Mouse (Mus musculus) heart, embryonic 15.5 days (tissue): ENCODE results near the gene Zfp664. TPM values are rescaled to one million over a fixed set of nuclear protein-coding genes. Genes with fewer than 3 reads are reported as not detected.
A peak's percentile ranks its signal among the peaks of the same experiment; 100 is the strongest.

Source experiments
- ATAC-seq: fragments of 200-750 bp; cut with Nextera tagmentation; replicated peaks from 2 replicates; pipeline ENCODE4 v1.8.0; 2017; ENCODE audit warnings: low read depth, moderate TSS enrichment; ENCODE audit not compliant: insufficient number of reproducible peaks, insufficient read depth, low FRiP score
- H3K27ac ChIP-seq: fragments of 300-500 bp; sonication (generic); 2 replicates; pipeline ENCODE4 v1.5.1; 2015; ENCODE audit warnings: mild to moderate bottlenecking, inconsistent platforms
- H3K27me3 ChIP-seq: fragments of 300-500 bp; sonication (generic); 2 replicates; pipeline ENCODE4 v1.6.1; 2015; ENCODE audit warnings: inconsistent platforms
- H3K36me3 ChIP-seq: fragments of 300-500 bp; sonication (generic); 2 replicates; pipeline ENCODE4 v1.6.1; 2015; ENCODE audit warnings: mild to moderate bottlenecking, inconsistent platforms
- H3K4me1 ChIP-seq: fragments of 300-500 bp; sonication (generic); replicated peaks from 2 replicates; pipeline ENCODE4 v1.6.1; 2015; ENCODE audit warnings: inconsistent platforms
- H3K4me2 ChIP-seq: fragments of 300-500 bp; sonication (generic); 2 replicates; pipeline ENCODE4 v1.6.1; 2015; ENCODE audit warnings: inconsistent platforms, mild to moderate bottlenecking, moderate library complexity
- H3K4me3 ChIP-seq: fragments of 300-500 bp; sonication (generic); 2 replicates; pipeline ENCODE4 v1.5.1; 2015; ENCODE audit warnings: mild to moderate bottlenecking, inconsistent platforms
- H3K9ac ChIP-seq: fragments of 300-500 bp; sonication (generic); 2 replicates; pipeline ENCODE4 v1.6.1; 2015; ENCODE audit warnings: mild to moderate bottlenecking, inconsistent platforms
- H3K9me3 ChIP-seq: fragments of 300-500 bp; sonication (generic); replicated peaks from 2 replicates; pipeline ENCODE4 v1.6.1; 2016; ENCODE audit warnings: inconsistent platforms
- WGBS: fragments of 180-500 bp; shearing (Covaris S2); methylation state at CpG from one replicate; pipeline ENCODE4 v1.1.7; 2015; ENCODE audit warnings: mixed read lengths; 5-methylcytosine and 5-hydroxymethylcytosine counted together
- polyA plus RNA-seq: library from polyadenylated mRNA; unstranded; fragments of >200 nt; fragmentation: Nextera tagmentation; extraction: Ambion mirVana; gene quantifications from 2 replicates; pipeline ENCODE4 v1.2.1, GENCODE M21; 2015

The Zfp664 gene
- polyA plus RNA-seq, 1 experiment from 2014 or later = 52.2 TPM

DNA sequence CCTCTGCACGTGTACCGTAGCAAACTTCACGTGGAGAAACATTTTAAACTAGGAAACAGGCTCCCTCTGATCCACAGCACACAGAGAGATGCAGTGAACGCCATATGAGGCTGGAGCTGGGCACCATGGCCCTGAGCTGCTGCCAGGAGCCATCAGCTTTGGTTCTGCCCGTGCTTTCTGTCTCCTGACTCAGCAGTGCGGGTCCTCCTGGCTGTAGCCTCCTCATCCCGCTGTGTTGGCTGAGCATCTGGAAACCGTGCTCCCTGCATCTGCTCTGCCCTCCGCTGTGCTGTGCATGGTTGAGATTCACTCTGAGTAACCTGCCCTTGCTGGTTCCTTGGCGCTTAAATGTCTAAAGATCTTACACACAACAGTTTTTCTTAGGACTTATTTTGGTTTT, 39.7 kb downstream of the Zfp664 start:
- no peak overlapping the region for H3K4me2 ChIP-seq
- no peaks in the 10 kb centered on the region for H3K9me3 ChIP-seq
- no peak overlapping the region for H3K27ac ChIP-seq
- no peaks in the 10 kb centered on the region for H3K27me3 ChIP-seq
- no peak for ATAC-seq
- 80% methylated on average over 10 of the region's 10 CpGs for WGBS
- H3K4me3 ChIP-seq = no peak overlapping the region
- no peaks in the 10 kb centered on the region for H3K36me3 ChIP-seq
- H3K9ac ChIP-seq = no peak overlapping the region
- peaks cover 5% of the 10 kb centered on the region for H3K4me1 ChIP-seq

DNA sequence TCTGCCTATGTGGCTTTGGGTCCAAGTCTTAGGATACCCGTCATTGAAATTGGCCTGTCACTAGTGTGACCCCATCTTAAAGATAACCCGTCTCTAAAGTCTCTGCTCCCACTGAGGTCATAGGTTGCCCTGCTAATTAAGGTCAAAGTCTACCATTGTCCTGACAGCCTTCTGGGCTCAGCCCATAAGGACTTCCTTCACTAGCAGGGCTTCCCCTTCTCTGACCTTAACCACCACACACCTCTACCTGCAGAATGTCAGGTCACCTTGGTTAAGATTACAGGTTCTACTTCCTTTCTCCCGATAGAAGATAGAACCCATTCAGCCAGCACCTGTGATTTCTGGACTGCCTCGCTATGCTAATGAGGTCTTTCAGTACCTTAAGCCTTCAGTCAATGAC, 41.4 kb downstream of the Zfp664 start:
- H3K27ac ChIP-seq = no peak overlapping the region
- H3K4me2 ChIP-seq = no peak overlapping the region
- H3K9ac ChIP-seq = no peak overlapping the region
- 80% methylated on average over 4 of the region's 4 CpGs for WGBS
- H3K9me3 ChIP-seq = no peaks in the 10 kb centered on the region
- no peak overlapping the region for H3K4me3 ChIP-seq
- no peaks in the 10 kb centered on the region for H3K27me3 ChIP-seq
- no peaks in the 10 kb centered on the region for H3K36me3 ChIP-seq
- H3K4me1 ChIP-seq = peaks cover 5% of the 10 kb centered on the region
- ATAC-seq = no peak

DNA sequence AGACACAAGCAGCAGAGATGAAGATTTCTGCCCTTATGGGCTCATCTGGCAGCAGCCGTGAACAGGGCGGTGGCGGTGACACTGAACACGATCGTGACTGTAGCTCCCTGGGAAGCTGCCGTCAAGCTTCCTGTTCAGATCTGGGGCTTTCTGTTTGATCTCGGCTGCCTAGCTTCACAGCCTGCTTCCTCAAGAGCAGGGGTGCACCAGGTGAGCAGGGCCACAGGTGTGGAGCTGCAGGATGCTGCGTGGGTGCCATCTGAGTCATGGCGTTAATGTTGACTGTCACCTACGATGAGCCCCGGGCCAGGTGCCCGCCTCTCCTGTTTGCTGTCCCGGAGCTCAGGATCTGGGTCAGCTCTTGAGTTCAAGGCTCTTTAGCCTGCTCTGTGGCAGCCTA, 44.4 kb downstream of the Zfp664 start:
- WGBS = 60% methylated on average over 13 of the region's 13 CpGs
- H3K9ac ChIP-seq = no peak overlapping the region
- H3K36me3 ChIP-seq = no peaks in the 10 kb centered on the region

DNA sequence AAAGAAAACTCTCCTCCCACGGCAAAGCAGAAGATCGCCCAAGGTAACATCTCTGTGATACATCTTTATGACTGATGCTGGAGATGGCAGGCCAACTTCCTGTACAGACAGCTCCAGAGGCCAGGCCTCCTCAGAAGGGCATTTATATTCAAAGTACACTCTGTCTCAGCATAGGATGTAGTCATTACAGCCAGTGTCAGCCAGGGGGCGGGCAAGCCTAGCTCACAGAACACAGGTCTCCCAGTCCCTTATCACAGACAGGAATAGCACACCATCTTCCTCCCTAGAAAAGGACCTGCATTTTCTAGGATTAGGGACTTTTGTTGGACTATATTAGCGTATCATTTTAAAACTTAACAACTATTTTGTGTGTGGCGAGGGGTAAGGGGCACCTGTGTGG, 46.4 kb downstream of the Zfp664 start:
- Histone ChIP-seq H3K9me3 (no peaks in the 10 kb centered on the region), H3K27me3 (0 out of 2 replicates have a peak, but pooled peaks cover 2% of the 10 kb centered on the region), H3K27ac (no peak overlapping the region), H3K4me2 (no peak overlapping the region), H3K9ac (no peak overlapping the region), H3K4me3 (no peak overlapping the region), H3K4me1 (peaks cover 6% of the 10 kb centered on the region), H3K36me3 (no peaks in the 10 kb centered on the region)
- WGBS = 22% methylated on average over 5 of the region's 5 CpGs
- peak; percentile 51; the same call in 1 of the 2 replicates for ATAC-seq

More for the DNA sequence above, 44.4 kb downstream of the Zfp664 start:
- Histone ChIP-seq H3K27me3 (no peaks in the 10 kb centered on the region), H3K4me2 (no peak overlapping the region), H3K27ac (no peak overlapping the region), H3K9me3 (no peaks in the 10 kb centered on the region), H3K4me3 (no peak overlapping the region), H3K4me1 (no peaks in the 10 kb centered on the region)
- ATAC-seq = no peak

- Histone ChIP-seq H3K27me3 (peaks cover 4% of the 10 kb centered on the region; the same call in 1 of the 2 replicates), H3K4me3 (no peak overlapping the region), H3K36me3 (no peaks in the 10 kb centered on the region), H3K27ac (no peak overlapping the region), H3K4me1 (peaks cover 6% of the 10 kb centered on the region), H3K9ac (no peak overlapping the region), H3K4me2 (no peak overlapping the region), H3K9me3 (no peaks in the 10 kb centered on the region)
- 53% methylated on average over 6 of the region's 7 CpGs for WGBS
- ATAC-seq = no peak
Measured at GRCm38 (mm10) chr5:124912276-124912675, 49.8 kb downstream of the Zfp664 start.

DNA sequence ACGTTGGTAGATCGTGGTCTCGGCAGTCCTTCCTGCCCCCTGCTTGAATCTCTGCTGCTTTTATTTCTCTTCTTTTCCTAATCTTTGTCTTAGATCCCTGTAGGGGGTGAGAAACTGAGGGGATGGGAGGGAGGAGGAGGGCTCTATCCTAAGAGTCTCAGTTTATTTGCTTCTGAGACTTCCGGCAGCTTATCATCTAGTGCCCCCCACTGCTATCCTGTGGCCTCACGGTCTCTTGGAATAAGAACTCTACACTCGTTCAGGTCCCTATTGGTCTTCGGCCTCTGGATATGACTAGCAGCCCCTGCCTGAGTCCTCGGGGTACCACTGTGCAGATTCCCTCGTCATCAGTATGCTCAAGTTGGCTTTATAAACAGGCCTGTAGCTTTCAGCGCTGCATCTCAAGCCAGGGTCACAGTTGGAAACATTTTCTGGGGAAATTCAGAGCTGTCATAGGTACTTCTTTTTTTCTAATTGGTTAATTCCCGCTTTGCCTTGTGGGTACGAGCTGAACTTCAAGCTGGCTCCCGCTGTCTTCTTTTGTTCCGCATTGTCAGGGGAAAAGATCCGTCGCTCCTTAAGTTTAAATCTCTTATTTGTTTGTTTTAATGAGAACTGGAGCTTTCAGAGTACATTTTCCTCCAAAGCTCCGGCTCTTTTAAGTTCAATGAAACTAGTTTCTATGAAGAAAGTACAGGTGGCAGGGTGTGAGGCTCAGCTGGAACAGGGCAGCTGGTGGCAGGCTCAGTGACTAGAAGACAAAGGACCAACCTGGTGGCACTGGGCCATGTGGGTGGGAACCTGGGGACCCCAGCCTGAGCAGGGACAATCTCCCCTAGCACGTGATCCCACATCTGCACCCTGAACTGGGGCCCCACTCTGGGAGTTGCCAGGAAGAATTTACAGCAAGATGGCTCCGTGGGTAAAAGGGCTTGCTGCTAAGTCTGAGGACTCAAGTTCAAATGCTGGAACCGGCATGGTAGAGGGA, 50.7 kb downstream of the Zfp664 start:
- WGBS = 51% methylated on average over 20 of the region's 20 CpGs
- Histone ChIP-seq H3K27me3 (peaks cover 4% of the 10 kb centered on the region; the same call in 1 of the 2 replicates), H3K9ac (no peak overlapping the region), H3K9me3 (no peaks in the 10 kb centered on the region), H3K4me2 (no peak overlapping the region), H3K27ac (no peak overlapping the region), H3K4me1 (peaks cover 6% of the 10 kb centered on the region), H3K4me3 (no peak overlapping the region), H3K36me3 (no peaks in the 10 kb centered on the region)
- no peak for ATAC-seq

DNA sequence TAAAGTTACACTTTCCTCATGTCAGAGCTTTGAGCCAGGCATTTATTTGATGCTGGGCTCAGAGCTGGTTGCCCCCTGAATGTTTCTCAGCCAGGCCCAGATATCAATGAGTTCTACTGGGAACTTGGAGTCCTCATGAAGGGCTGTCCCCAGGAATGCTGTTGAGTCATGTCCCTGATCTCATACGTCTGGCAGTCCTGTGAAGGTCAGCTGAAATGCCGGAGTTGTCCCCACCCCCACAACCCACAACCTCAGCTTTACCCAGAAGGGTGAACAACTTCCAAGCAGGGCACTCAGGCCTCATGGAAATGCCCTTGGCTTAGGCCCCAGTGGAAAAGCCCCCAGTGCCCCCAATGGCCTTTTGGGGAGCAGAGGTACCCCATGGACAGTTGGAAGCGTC, 57.3 kb downstream of the Zfp664 start:
- ATAC-seq = no peak; the same call in 1 of the 2 replicates

DNA sequence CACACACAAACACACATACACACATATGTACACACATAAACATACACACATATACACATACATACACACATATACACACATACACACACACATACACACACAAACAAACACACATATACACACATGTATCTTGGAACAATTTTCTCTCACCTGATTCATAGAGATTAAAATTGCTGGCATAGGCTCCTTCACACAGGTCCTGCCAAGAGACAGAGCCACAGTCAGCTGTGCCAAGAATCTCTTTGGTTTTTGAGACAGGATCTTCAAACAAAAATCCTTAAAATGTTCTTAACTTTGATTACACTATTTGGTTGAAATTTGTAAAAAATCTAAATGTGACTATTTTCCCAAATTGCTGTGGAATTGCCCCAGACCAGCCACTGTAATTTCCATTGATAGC, 58.9 kb downstream of the Zfp664 start:
- ATAC-seq = no peak
- Histone ChIP-seq H3K9ac (no peak overlapping the region), H3K4me3 (no peak overlapping the region), H3K9me3 (no peaks in the 10 kb centered on the region), H3K36me3 (no peaks in the 10 kb centered on the region), H3K4me2 (no peak overlapping the region), H3K27me3 (no peaks in the 10 kb centered on the region), H3K4me1 (peaks cover 19% of the 10 kb centered on the region), H3K27ac (no peak overlapping the region)

More for the DNA sequence above, 57.3 kb downstream of the Zfp664 start:
- no peaks in the 10 kb centered on the region for H3K36me3 ChIP-seq
- no peak overlapping the region for H3K4me2 ChIP-seq
- H3K27me3 ChIP-seq = no peaks in the 10 kb centered on the region; the same call in 1 of the 2 replicates
- WGBS = 43% methylated on average over 3 of the region's 3 CpGs
- no peaks in the 10 kb centered on the region for H3K9me3 ChIP-seq
- H3K4me3 ChIP-seq = no peak overlapping the region
- H3K9ac ChIP-seq = no peak overlapping the region
- 0 out of 2 replicates have a peak overlapping the region, but pooled peaks have one; percentile 25 for H3K27ac ChIP-seq
- peaks cover 19% of the 10 kb centered on the region for H3K4me1 ChIP-seq

DNA sequence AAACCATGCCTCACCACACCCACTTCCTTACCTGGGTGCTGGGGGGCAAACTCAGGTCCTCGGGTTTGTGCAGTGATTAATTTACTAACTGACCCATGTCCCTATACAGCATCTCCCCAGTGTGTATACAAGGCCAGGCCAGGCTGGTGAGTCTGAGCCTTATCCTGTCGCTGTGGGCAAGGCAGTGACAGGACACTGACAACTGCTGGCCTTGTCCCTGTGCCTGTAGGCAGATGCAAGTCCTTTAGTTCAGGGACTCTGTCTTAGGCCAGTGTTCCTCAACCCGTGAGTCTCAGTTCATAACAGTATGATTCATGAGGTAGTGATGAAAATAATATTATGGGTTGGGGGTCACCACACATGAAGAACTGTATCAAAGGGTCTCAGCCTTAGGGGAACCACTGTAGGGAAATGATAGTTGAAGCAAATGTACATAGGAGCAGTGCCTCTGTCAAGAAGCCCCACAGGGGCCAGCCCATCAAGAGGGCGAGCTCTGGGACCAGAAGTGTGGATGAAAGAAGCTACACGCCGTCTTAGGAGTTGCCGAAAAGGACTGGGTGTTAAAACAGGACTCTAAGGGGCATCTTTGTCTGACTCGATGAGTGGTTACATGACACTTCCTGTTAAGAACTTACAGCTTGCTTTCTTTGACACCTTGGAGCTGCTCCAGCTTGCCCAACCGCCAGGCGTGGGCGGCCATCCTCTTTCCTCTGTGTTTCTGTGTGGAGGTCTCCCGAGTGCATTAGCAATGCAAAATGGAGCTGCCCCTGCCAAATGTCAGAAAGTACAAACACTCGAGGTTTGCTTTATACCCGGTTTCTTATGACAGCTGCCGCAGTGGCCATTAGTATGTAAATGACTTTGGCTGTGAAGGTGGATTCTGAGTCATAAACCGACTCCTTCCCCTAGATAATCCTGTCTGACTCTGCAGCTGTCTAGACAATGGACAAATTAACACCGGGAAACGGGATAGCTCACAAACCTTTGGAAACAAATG, 60.2 kb downstream of the Zfp664 start:
- WGBS = 21% methylated on average over 18 of the region's 18 CpGs
- H3K4me3 ChIP-seq = no peak overlapping the region
- H3K36me3 ChIP-seq = no peaks in the 10 kb centered on the region
- H3K9ac ChIP-seq = no peak overlapping the region
- H3K9me3 ChIP-seq = no peaks in the 10 kb centered on the region
- H3K27me3 ChIP-seq = no peaks in the 10 kb centered on the region
- peak overlapping the region; percentile 39 for H3K27ac ChIP-seq
- H3K4me1 ChIP-seq = peaks cover 19% of the 10 kb centered on the region
- no peak for ATAC-seq
- peak overlapping the region; percentile 23 for H3K4me2 ChIP-seq

GRCm38 (mm10) chr5:124929425-124930054, 67.0 kb downstream of the Zfp664 start:
- no peaks in the 10 kb centered on the region for H3K27me3 ChIP-seq
- 0 out of 2 replicates have a peak, but pooled peaks have one; percentile 20 for ATAC-seq
- H3K27ac ChIP-seq = no peak overlapping the region
- no peak overlapping the region for H3K4me3 ChIP-seq
- 69% methylated on average over 9 of the region's 9 CpGs for WGBS
- no peaks in the 10 kb centered on the region; the same call in 1 of the 2 replicates for H3K4me1 ChIP-seq
- no peak overlapping the region for H3K9ac ChIP-seq
- no peaks in the 10 kb centered on the region for H3K36me3 ChIP-seq
- H3K9me3 ChIP-seq = no peaks in the 10 kb centered on the region
- no peak overlapping the region for H3K4me2 ChIP-seq
